Mouse (Mus musculus) left cerebral cortex, adult 2 months (tissue): Measurements from ENCODE around the gene Rnf121. TPM values are rescaled to one million over a fixed set of nuclear protein-coding genes. Genes with fewer than 3 reads are reported as not detected.
"Not testable (repeated sequence)": the region's sequence is repeated elsewhere in the genome, so short reads cannot be mapped to it uniquely, and the experiment has no call there.

ENCODE experiments used
- DNase-seq, 2 experiments: peaks; one replicate each; pipeline ENCODE4 v3.0.0; 2021 to 2022; ENCODE audit warnings: low spot score in 2 of 2, mixed read lengths in 1 of 2; ENCODE audit errors: extremely low spot score in 1 of 2
- H3K27ac ChIP-seq: fragments of 200-600 bp; 2 replicates; pipeline ENCODE4 v1.8.1; 2022
- H3K4me3 ChIP-seq: fragments of 200-600 bp; 2 replicates; pipeline ENCODE4 v1.8.1; 2022
- CTCF ChIP-seq: fragments of 200-600 bp; IDR thresholded peaks from 2 replicates; pipeline ENCODE4 v1.8.1; 2022; ENCODE audit warnings: antibody characterized with exemption, mild to moderate bottlenecking, moderate library complexity
- intact Hi-C: fragments of 180-260 bp; cut with DNase I; formaldehyde crosslinking; loops from one replicate; pipeline ENCODE4 v1.15.1; 2025
- total RNA-seq, 2 experiments: library from RNA; stranded (reverse); gene quantifications; 2 replicates each; pipeline ENCODE4 v1.2.3; 2021

The Rnf121 gene
- total RNA-seq, 2 experiments from 2014 or later, result 51.1 to 53.9 TPM

DNA sequence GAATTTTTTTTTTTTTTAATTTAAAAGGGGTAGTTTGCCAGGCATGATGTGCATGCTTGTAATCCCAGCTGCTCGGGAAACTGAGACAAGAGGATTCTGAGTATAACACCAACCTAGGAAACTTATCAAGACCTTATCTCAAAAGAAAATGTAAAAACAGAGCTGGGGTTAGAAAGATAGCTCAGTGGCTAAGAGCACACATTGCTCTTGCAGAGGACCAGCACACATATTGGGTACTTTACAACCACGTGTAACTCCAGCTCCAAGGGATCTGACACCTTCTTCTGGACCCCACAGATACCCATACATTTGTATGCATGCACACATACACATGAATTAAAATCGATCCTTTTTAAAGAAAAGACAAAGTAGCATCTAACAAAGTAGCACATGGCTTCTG, 3.9 kb downstream of the Rnf121 start:
- no peak for DNase-seq
- no peak overlapping the region for H3K27ac ChIP-seq
- no peak overlapping the region for H3K4me3 ChIP-seq
- intact Hi-C loops, result no loop called here
- TF ChIP-seq CTCF, result no peak

DNA sequence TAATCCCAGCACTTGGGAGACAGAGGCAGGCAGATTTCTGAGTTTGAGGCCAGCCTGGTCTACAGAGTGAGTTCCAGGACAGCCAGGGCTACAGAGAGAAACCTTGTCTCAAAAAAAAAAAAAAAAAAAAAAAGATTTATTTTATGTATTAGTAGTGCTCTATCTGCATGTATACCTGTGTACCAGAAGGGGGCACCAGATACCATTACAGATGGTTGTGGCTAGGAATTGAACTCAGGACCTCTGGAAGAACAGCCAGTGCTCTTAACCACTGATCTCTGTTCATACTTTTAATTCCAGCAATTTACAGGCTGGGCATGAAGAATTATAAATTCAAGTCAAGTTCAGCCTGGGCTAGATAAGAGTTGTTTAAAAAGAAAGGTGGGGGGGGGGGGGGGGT, 16.7 kb downstream of the Rnf121 start:
- H3K27ac ChIP-seq, H3K4me3 ChIP-seq, DNase-seq, intact Hi-C loops: not testable (repeated sequence)
- peak; percentile 44 for TF ChIP-seq CTCF

DNA sequence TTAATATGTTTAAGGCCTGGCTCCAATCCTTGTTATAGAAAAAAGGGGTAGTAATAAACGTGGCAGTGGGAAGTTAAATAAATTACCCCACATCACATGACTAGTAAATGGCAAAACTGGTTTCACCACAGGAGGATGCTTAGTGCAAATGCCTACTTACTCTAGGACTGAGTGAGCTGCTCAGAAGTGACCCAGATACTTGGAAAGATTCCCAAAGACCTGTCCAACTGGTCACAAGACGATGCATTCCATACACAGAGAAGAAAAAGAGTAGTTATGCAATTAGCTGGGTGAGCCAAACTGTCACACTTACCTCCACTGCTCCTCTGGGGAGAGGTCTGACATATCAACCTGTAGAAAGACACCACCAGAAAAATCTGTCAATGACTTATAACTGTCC, 23.0 kb downstream of the Rnf121 start:
- no peak overlapping the region for H3K27ac ChIP-seq
- no peak for DNase-seq
- no peak for TF ChIP-seq CTCF
- H3K4me3 ChIP-seq, result no peak overlapping the region
- intact Hi-C loops, result no loop called here

DNA sequence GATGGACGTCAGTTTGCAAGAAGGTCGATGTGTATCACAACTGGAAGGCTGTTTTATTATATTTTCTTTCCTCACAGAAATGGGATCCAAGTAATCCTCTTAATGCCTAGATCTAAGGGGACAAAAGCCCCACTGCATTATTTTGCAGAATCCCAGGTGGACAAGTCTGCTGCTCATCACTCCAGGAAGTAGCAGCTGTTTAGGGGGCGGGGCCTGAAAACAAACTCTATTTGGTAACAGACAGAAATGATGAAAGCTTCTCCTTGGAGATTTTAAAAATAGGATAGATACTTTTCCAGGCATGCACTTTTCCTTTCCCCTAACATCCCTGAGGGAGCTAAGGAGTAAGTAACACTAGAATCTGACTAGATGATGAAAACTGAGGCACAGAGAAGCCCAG, 28.0 kb downstream of the Rnf121 start:
- DNase-seq, result no peak
- intact Hi-C loops, result no loop called here
- no peak for TF ChIP-seq CTCF
- no peak overlapping the region for H3K4me3 ChIP-seq
- peak overlapping the region; percentile 12 for H3K27ac ChIP-seq

DNA sequence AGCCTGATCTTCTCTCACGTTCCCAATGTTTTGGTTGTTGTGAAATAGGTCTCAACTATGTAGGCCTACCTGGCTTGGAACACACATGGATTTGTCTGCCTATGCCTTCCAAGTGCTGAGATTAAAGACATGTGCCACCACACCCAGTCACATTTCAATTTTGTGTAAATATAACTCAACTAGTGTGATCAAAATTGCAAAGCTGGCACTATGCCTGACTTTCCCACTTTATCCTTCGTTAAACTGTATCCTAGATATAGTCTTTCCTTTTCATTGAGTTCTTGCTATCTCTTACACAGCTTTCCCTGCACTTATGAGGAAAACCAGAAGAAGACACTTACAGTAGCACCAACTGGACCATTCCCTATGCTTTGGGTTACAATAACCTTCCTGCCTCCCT, 29.7 kb downstream of the Rnf121 start:
- no peak overlapping the region for H3K4me3 ChIP-seq
- intact Hi-C loops, result no loop called here
- DNase-seq, result no peak
- H3K27ac ChIP-seq, result no peak overlapping the region
- no peak for TF ChIP-seq CTCF

DNA sequence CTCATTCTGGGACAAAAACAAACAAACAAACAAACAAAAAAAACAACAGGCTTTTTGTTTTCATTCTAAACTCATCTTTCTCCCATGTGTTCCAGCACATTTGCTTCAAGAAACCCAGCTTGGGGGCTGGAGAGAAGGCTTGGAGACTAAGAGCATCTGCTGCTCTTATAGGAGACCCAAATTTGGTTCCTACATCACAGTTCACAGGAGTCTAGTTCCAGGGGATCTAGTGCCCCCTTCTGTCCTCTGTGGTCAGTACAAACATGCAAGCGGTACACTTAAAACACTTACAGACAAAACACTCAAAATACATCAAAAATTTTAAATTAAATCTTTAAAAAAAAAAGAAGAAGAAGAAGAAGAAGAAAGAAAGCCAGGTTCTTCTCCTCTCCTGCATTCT, 30.4 kb downstream of the Rnf121 start:
- intact Hi-C loops, result no loop called here
- TF ChIP-seq CTCF, result peak; percentile 36
- Histone ChIP-seq H3K27ac (no peak overlapping the region), H3K4me3 (no peak overlapping the region)
- no peak for DNase-seq

DNA sequence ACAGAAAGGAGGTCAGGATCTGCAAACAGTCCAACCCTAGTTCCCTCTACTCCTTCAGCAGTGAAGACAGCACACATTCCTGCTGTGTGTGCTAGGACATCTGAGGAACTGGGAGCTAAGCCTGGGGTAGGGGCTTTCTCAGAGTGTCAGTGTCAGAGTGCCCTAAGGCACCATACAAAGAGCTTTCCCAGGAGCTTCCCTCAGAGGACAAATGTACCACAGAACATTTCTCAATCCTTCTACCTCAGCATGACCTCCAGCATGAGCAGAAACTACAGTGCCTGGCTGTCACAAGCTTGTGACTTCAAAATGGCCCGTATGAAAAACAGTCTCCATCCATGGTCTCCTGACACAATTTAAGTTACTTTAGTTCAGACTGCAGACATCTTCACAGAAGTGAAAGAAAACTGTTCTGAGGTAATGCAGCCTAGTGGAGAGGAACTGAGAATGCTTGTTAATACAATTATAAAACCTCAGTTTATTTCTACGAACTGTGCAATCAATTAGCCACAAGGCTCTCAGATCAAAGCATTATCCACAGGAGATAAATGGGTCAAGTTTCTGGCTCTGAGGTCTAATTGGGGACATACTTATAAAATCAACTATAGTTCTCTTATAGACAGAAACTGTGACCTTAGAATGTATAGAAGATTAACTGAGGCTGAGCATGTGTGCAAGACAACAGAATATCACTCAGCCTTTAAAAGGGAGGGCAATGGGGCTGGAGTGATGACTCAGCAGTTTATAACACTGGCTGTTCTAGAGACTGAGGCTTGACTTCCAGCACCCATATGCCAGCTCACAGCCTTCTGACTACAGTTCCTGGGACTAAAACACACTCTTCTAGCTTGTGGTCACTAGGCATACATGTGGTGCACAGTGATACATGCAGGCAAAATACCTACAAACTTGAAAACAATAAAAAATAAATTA, 39.8 kb downstream of the Rnf121 start:
- no peak for TF ChIP-seq CTCF
- Histone ChIP-seq H3K27ac (no peak overlapping the region), H3K4me3 (no peak overlapping the region)
- intact Hi-C loops, result no loop called here
- no peak for DNase-seq

DNA sequence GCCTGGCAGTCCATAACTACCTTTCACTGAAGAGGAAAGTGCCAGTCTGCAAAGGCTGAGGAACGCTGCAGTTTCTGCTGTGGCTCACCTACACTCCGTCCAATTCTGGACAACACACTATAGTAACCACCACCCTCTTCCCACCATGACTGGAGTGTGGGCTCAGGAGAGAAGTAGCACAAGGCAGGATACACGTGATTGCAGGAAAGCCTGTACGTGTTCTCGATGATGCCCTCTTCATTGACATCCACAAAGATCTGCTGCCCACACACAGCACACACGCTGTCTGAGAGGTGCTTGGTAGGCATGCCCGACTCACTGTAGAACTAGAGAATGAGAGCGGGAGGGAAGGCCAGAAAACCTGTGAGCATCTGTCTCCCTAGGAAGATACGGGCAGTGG, 41.4 kb downstream of the Rnf121 start:
- DNase-seq, result no peak
- Histone ChIP-seq H3K27ac (no peak overlapping the region; the same call in 1 of the 2 replicates), H3K4me3 (no peak overlapping the region)
- TF ChIP-seq CTCF, result no peak
- intact Hi-C loops, result no loop called here

DNA sequence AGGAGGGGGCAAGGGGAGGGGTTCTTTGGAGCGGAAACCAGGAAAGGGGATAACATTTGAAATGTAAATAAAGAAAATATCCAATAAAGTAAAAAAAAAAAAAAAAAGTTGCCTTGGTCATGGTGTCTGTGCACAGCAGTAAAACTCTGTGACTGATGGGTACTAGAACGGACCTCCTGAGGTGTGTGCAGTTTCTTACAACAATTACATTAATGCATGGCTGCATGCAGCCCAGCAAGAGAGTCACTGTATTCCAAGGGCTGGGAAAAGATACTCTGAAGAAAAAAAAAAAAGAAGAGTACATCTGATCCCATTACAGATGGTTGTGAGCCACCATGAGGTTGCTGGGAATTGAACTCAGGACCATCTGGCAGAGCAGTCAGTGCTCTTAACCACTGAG, 44.3 kb downstream of the Rnf121 start:
- DNase-seq, intact Hi-C loops, H3K4me3 ChIP-seq, H3K27ac ChIP-seq: not testable (repeated sequence)

DNA sequence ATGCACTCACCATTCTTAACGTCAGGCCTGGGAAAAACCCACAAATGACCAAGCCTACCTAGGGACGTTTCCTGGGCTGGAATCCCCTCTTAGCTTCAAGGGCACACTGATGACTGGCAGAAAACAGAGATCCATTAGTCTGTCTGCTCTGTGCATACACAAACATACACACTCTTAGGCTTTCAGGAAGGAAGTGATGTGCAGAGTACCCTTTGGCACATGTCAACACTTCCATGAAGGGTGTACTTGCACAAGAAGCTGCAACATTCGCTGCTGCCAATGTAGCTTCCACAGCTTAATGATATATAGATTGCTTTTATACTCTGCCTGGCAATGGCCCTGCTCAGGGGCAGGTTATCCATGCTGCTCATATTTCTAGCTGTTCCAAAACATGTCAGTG, 45.9 kb downstream of the Rnf121 start:
- intact Hi-C loops, result no loop called here
- no peak for DNase-seq
- Histone ChIP-seq H3K4me3 (no peak overlapping the region), H3K27ac (no peak overlapping the region)
- TF ChIP-seq CTCF, result no peak

DNA sequence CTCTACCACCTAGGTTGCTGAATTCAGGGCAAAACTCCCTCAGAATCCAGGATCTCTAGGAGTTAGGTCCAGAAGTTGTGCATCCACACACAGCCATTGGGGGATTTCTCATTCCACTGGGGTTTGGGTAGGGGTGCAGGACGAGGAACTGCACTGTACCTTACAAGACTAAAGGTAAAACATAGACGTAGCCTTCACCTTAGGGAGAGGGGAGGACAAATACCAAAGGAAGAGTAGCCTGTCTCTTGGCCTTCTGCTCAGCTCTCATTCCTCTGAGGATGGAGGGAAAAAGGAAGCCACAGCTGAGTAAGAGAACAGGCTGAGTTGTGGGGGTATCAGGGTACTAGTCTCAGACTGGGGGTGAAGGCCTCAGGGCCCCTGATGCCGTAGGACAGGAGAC, 46.7 kb downstream of the Rnf121 start, which contains the start of gene Il18bp:
Gene Il18bp (minus strand): TSS at position 101 of the 400 bp plus-strand sequence.
- intact Hi-C loops, result no loop called here
- no peak for TF ChIP-seq CTCF
- Histone ChIP-seq H3K27ac (peak within 1 kb of the TSS; percentile 57), H3K4me3 (peak within 1 kb of the TSS; percentile 3; the same call in 1 of the 2 replicates)
- DNase-seq, result no peak

DNA sequence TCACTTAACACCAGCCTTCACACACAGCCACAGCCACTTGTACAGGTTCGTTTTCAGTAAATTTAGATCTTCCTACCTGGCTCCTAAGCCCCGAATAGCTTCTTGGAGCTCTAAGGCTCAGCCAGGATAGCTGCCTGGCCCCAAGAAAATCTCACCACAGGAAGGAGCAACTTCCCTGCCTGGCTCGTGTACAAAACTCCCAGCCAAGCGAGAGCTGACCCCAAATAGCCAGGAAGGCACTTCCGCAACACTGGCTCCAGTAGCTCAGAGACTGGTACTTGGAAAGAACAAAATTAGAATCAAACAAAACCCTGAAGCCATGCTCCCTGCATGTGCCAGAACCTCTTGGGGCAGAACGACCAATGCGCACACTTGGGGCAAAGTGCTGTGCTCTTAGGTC, 47.2 kb downstream of the Rnf121 start:
- intact Hi-C loops, result no loop called here
- no peak for TF ChIP-seq CTCF
- DNase-seq, result no peak
- no peak overlapping the region for H3K4me3 ChIP-seq
- H3K27ac ChIP-seq, result peak overlapping the region; percentile 57; the same call in 1 of the 2 replicates

DNA sequence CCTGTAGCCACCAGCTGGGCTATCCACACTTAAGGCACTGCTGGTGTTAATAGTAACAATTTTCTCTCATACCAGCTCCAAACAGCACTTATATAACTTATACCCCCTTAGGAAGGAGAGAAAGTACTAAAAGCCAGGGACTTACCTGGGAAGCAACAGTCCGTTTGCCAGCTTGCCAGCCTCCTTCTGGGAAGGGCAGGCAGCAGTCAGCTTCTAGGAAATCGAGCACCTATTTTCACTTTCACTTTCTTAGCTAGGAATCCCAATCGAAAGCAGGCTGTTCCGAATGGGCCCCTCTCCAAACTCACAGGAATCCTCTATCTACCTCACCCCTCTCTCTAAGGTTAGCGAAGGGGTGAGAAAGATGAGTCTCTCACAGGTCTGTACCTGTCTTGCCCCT, 47.8 kb downstream of the Rnf121 start:
- H3K4me3 ChIP-seq, result peak overlapping the region; percentile 3; the same call in 1 of the 2 replicates
- intact Hi-C loops, result no loop called here
- H3K27ac ChIP-seq, result peak overlapping the region; percentile 57
- no peak for TF ChIP-seq CTCF
- DNase-seq, result no peak
